Mouse (Mus musculus) urinary bladder, postnatal 36 days (tissue): Measurements from ENCODE around the gene Larp1.
"Not testable (repeated sequence)": the region's sequence is repeated elsewhere in the genome, so short reads cannot be mapped to it uniquely, and the experiment has no call there.

ENCODE experiments used
- DNase-seq, 2 experiments: peaks; one replicate each; pipeline ENCODE4 v3.0.0; 2022; ENCODE audit warnings: low spot score in 2 of 2, mixed read lengths in 1 of 2

Gene Larp1

GRCm38 (mm10) chr11:58026860-58027259, 18.0 kb downstream of the Larp1 start:
- no peak for DNase-seq

GRCm38 (mm10) chr11:58028981-58029380, 20.1 kb downstream of the Larp1 start:
- DNase-seq = no peak

- DNase-seq = no peak
These were observed 21.0 kb downstream of the Larp1 start for GRCm38 (mm10) chr11:58029869-58030268.

GRCm38 (mm10) chr11:58031176-58031575, 22.3 kb downstream of the Larp1 start:
- DNase-seq = no peak

GRCm38 (mm10) chr11:58033635-58034034, 24.8 kb downstream of the Larp1 start:
- DNase-seq = no peak

- no peak for DNase-seq
These were observed 30.2 kb downstream of the Larp1 start for GRCm38 (mm10) chr11:58039027-58039426.

- DNase-seq = no peak
These were observed 34.1 kb downstream of the Larp1 start for GRCm38 (mm10) chr11:58042861-58043431.

- DNase-seq = no peak
These were observed 37.6 kb downstream of the Larp1 start for GRCm38 (mm10) chr11:58046438-58046837.

GRCm38 (mm10) chr11:58057455-58057854, 48.6 kb downstream of the Larp1 start:
- peak; percentile 32 to 49 for DNase-seq

- DNase-seq = not testable (repeated sequence)
These were observed 50.9 kb downstream of the Larp1 start for GRCm38 (mm10) chr11:58059752-58060151.

GRCm38 (mm10) chr11:58061218-58061617, 52.4 kb downstream of the Larp1 start:
- not testable (repeated sequence) for DNase-seq

- DNase-seq = no peak
These were observed 53.7 kb downstream of the Larp1 start for GRCm38 (mm10) chr11:58062586-58062985.

- DNase-seq = no peak
These were observed 56.2 kb downstream of the Larp1 start for GRCm38 (mm10) chr11:58065025-58065424.

GRCm38 (mm10) chr11:58072978-58073377, 64.1 kb downstream of the Larp1 start:
- DNase-seq = no peak

- DNase-seq = no peak
These were observed 68.4 kb downstream of the Larp1 start for GRCm38 (mm10) chr11:58077270-58077669.

- DNase-seq = no peak
These were observed 72.9 kb downstream of the Larp1 start for GRCm38 (mm10) chr11:58081716-58082115.

GRCm38 (mm10) chr11:58092541-58092940, 83.7 kb downstream of the Larp1 start:
- DNase-seq = no peak

- peak; percentile 22 to 55 for DNase-seq
These were observed 84.2 kb downstream of the Larp1 start, which contains the start of gene Gm12248 for GRCm38 (mm10) chr11:58093021-58093528. Gene Gm12248, minus strand, starts transcription at chr11:58093134.

- DNase-seq = no peak
These were observed 85.9 kb downstream of the Larp1 start for GRCm38 (mm10) chr11:58094766-58095165.

GRCm38 (mm10) chr11:58095561-58095960, 86.7 kb downstream of the Larp1 start:
- DNase-seq = no peak

GRCm38 (mm10) chr11:58096160-58096559, 87.3 kb downstream of the Larp1 start:
- no peak for DNase-seq

GRCm38 (mm10) chr11:58096821-58097620, 88.2 kb downstream of the Larp1 start:
- DNase-seq = peak in 1 of 2 experiments; percentile 7
